Mouse (Mus musculus) splenic B cell, adult 2 months (primary cell): ENCODE data around the gene Map4k3.
"Not testable (repeated sequence)": the region's sequence is repeated elsewhere in the genome, so short reads cannot be mapped to it uniquely, and the experiment has no call there.

Experiments used
- DNase-seq: peaks from one replicate; pipeline ENCODE4 v3.0.0-alpha.2; 2011; ENCODE audit warnings: low read depth, low spot score
- H3K27me3 ChIP-seq: 2 replicates; pipeline ENCODE4 v1.6.1; 2012; ENCODE audit warnings: mild to moderate bottlenecking, low read length, moderate library complexity, mixed read lengths; ENCODE audit not compliant: control insufficient read depth, poor library complexity, insufficient read depth, severe bottlenecking
- H3K36me3 ChIP-seq: 2 replicates; pipeline ENCODE4 v1.6.1; 2012; ENCODE audit warnings: mild to moderate bottlenecking, low read length, moderate library complexity, mixed read lengths; ENCODE audit not compliant: control insufficient read depth, poor library complexity, insufficient read depth, severe bottlenecking

Map4k3 gene

DNA sequence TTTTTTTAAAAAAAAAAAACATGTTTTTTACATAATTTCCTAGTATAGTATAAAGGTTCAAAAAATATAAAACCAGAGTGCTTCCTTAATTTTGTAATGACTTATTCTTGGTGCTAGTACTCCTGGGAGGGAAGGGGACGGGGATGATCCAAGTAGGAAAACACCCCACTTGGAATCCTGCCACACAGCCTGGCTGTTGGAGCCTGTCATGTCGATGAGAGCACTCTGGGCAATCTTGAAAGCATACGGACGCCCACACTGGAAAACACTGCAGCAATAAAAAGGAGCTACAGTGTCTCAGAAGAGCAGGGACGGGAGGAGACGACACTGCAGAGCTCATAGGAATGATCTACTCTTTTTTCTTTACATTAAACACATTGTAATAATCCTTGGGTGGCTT is 192.7 kb downstream of the Map4k3 start:
- no peak for DNase-seq
- Histone ChIP-seq H3K36me3 (no peaks in the 10 kb centered on the region), H3K27me3 (no peaks in the 10 kb centered on the region)

DNA sequence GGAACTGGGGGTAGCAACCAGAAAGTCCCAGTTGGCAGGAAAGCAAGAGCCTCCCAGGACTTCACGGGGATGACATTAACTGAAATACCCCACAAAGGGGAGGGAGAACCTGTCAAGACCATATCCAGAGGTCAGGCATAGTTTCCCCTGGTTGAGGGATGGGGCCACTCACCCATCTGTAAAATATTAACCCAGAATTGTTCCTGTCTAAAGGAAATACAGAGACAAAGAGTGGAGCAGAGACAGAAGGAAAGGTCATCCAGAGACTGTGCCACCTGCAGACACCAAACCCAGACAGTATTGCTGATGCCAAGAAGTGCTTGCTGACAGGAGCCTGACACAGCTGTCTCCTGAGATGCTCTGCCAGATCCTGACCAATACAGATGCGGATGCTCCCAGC is 196.9 kb downstream of the Map4k3 start:
- H3K36me3 ChIP-seq, H3K27me3 ChIP-seq, DNase-seq: not testable (repeated sequence)
